Mouse (Mus musculus) MEL (cell line): Measurements from ENCODE around the gene Vgll4. TPM values are rescaled to one million over a fixed set of nuclear protein-coding genes. Genes with fewer than 3 reads are reported as not detected.

Experiments used
- DNase-seq: peaks from one replicate; pipeline ENCODE4 v3.0.0; 2011; ENCODE audit warnings: low read depth, low spot score
- H3K27ac ChIP-seq: 2 replicates; pipeline ENCODE4 v1.5.1; 2012; ENCODE audit warnings: low read depth, mild to moderate bottlenecking, control low read depth, low read length, moderate library complexity; ENCODE audit not compliant: control insufficient read depth
- H3K27me3 ChIP-seq, 2 experiments: fragments of 150-350 bp in 1 of 2; sonication (generic) in 1 of 2; 2 replicates each; pipeline ENCODE4 v1.6.1; 2012; ENCODE audit warnings: low read length in 2 of 2, mild to moderate bottlenecking in 2 of 2, improper control_type of control experiment in 1 of 2, moderate library complexity in 1 of 2; ENCODE audit not compliant: insufficient read depth in 2 of 2, control insufficient read depth in 1 of 2
- H3K36me3 ChIP-seq, 2 experiments: 2 replicates each; pipeline ENCODE4 v1.6.1; 2012 to 2014; ENCODE audit warnings: low read length in 2 of 2, improper control_type of control experiment in 1 of 2, inconsistent platforms in 1 of 2, mild to moderate bottlenecking in 1 of 2; ENCODE audit not compliant: insufficient read depth in 2 of 2, control insufficient read depth in 1 of 2
- H3K4me1 ChIP-seq, 2 experiments: fragments of 150-350 bp in 1 of 2; sonication (generic) in 1 of 2; 2 replicates each; pipeline ENCODE4 v1.6.1; 2012; ENCODE audit warnings: low read length in 2 of 2, improper control_type of control experiment in 1 of 2, mild to moderate bottlenecking in 1 of 2; ENCODE audit not compliant: insufficient read depth in 2 of 2, control insufficient read depth in 1 of 2
- H3K4me3 ChIP-seq, 2 experiments: fragments of 150-350 bp in 1 of 2; sonication (generic) in 1 of 2; 2 replicates each; pipeline ENCODE4 v1.5.1; 2012; ENCODE audit warnings: low read depth in 2 of 2, low read length in 2 of 2, mild to moderate bottlenecking in 2 of 2, moderate library complexity in 2 of 2, control low read depth in 1 of 2, improper control_type of control experiment in 1 of 2; ENCODE audit not compliant: control insufficient read depth in 1 of 2, insufficient read depth in 1 of 2
- H3K79me2 ChIP-seq: 2 replicates; pipeline ENCODE4 v1.6.1; 2012; ENCODE audit warnings: mild to moderate bottlenecking, low read length, moderate library complexity; ENCODE audit not compliant: control insufficient read depth, poor library complexity, insufficient read depth
- H3K9ac ChIP-seq: 2 replicates; pipeline ENCODE4 v1.6.1; 2012; ENCODE audit warnings: low read depth, mild to moderate bottlenecking, control low read depth, low read length, moderate library complexity; ENCODE audit not compliant: control insufficient read depth, poor library complexity, severe bottlenecking
- H3K9me3 ChIP-seq: fragments of 150-350 bp; sonication (generic); replicated peaks from 2 replicates; pipeline ENCODE4 v1.6.1; 2012; ENCODE audit warnings: mild to moderate bottlenecking, low read length, improper control_type of control experiment, moderate library complexity; ENCODE audit not compliant: insufficient read depth
- BHLHE40 ChIP-seq: IDR thresholded peaks from 2 replicates; pipeline ENCODE4 v1.6.1; 2012; ENCODE audit warnings: low read depth, mild to moderate bottlenecking, inconsistent platforms, low read length, improper control_type of control experiment, borderline replicate concordance
- CHD1 ChIP-seq: IDR thresholded peaks from 2 replicates; pipeline ENCODE4 v1.6.1; 2012; ENCODE audit warnings: low read depth, mild to moderate bottlenecking, inconsistent platforms, low read length, improper control_type of control experiment
- ELF1 ChIP-seq: IDR thresholded peaks from 2 replicates; pipeline ENCODE4 v1.6.1; 2014; ENCODE audit warnings: low read depth, mild to moderate bottlenecking, inconsistent platforms, low read length, improper control_type of control experiment, moderate library complexity
- HCFC1 ChIP-seq: IDR thresholded peaks from 2 replicates; pipeline ENCODE4 v1.6.1; 2012; ENCODE audit warnings: low read depth, mild to moderate bottlenecking, inconsistent platforms, low read length, improper control_type of control experiment, moderate library complexity
- KAT2A ChIP-seq: conservative IDR thresholded peaks from 2 replicates; pipeline ENCODE4 v1.6.1; 2012; ENCODE audit warnings: low read depth, low read length, improper control_type of control experiment, inconsistent platforms
- MAFK ChIP-seq: IDR thresholded peaks from 2 replicates; pipeline ENCODE4 v1.6.1; 2011; ENCODE audit warnings: low read depth, mild to moderate bottlenecking, low read length, improper control_type of control experiment, borderline replicate concordance
- MEF2A ChIP-seq: IDR thresholded peaks from 2 replicates; pipeline ENCODE4 v1.6.1; 2014; ENCODE audit warnings: low read depth, mild to moderate bottlenecking, inconsistent platforms, low read length, improper control_type of control experiment; ENCODE audit not compliant: poor library complexity, insufficient replicate concordance, severe bottlenecking; ENCODE audit errors: extremely low read depth
- MYC ChIP-seq: IDR thresholded peaks from 2 replicates; pipeline ENCODE4 v1.6.1; 2011; ENCODE audit warnings: low read depth, mild to moderate bottlenecking, low read length, improper control_type of control experiment, moderate library complexity
- NELFE ChIP-seq: IDR thresholded peaks from 2 replicates; pipeline ENCODE4 v1.6.1; 2011; ENCODE audit warnings: low read depth, low read length, improper control_type of control experiment
- NRF1 ChIP-seq: IDR thresholded peaks from 2 replicates; pipeline ENCODE4 v1.6.1; 2014; ENCODE audit warnings: low read depth, mild to moderate bottlenecking, inconsistent platforms, low read length, improper control_type of control experiment, moderate library complexity; ENCODE audit not compliant: poor library complexity, insufficient read depth, severe bottlenecking
- POLR2A ChIP-seq, 2 experiments: IDR thresholded peaks; 2 replicates each; pipeline ENCODE4 v1.6.1; 2011 to 2012; ENCODE audit warnings: low read length in 2 of 2, mild to moderate bottlenecking in 2 of 2, control low read depth in 1 of 2, improper control_type of control experiment in 1 of 2, low read depth in 1 of 2, moderate library complexity in 1 of 2; ENCODE audit not compliant: control insufficient read depth in 1 of 2, insufficient read depth in 1 of 2, poor library complexity in 1 of 2
- TAL1 ChIP-seq: IDR thresholded peaks from 2 replicates; pipeline ENCODE4 v1.6.1; 2012; ENCODE audit warnings: mild to moderate bottlenecking, inconsistent platforms, low read length, moderate library complexity, mixed read lengths
- TBP ChIP-seq: IDR thresholded peaks from 2 replicates; pipeline ENCODE4 v1.8.0; 2011; ENCODE audit warnings: low read depth, low read length, improper control_type of control experiment
- USF1 ChIP-seq: IDR thresholded peaks from 2 replicates; pipeline ENCODE4 v1.6.1; 2014; ENCODE audit warnings: low read depth, mild to moderate bottlenecking, inconsistent platforms, low read length, improper control_type of control experiment, moderate library complexity
- USF2 ChIP-seq, 2 experiments: IDR thresholded peaks; 2 replicates each; pipeline ENCODE4 v1.6.1; 2011 to 2012; ENCODE audit warnings: improper control_type of control experiment in 2 of 2, low read length in 2 of 2, borderline replicate concordance in 1 of 2, inconsistent platforms in 1 of 2, low read depth in 1 of 2, mild to moderate bottlenecking in 1 of 2; ENCODE audit not compliant: insufficient read depth in 1 of 2
- ZMIZ1 ChIP-seq: IDR thresholded peaks from 2 replicates; pipeline ENCODE4 v1.6.1; 2012; ENCODE audit warnings: low read depth, mild to moderate bottlenecking, inconsistent platforms, low read length, improper control_type of control experiment, moderate library complexity
- polyA plus RNA-seq, 2 experiments: library from polyadenylated mRNA; stranded (reverse) in 1 of 2; unstranded in 1 of 2; fragments of >175 nt in 1 of 2; fragments of >200 nt in 1 of 2; gene quantifications; 2 replicates each; pipeline versions ENCODE4 v1.2.1 to v1.2.4; 2012; ENCODE audit warnings: low replicate concordance in 2 of 2, low read depth in 1 of 2; ENCODE audit not compliant: insufficient read length in 2 of 2, insufficient read depth in 1 of 2, missing spikeins in 1 of 2
- total RNA-seq: library from RNA; depleted of rRNA; stranded (reverse); fragments of 300-350 nt; gene quantifications from 2 replicates; pipeline ENCODE4 v1.2.3, GENCODE M21; 2012

Vgll4 gene
- total and polyA plus RNA-seq, 3 experiments: 18.1 to 21.5 TPM; not detected in 1

GRCm38 (mm10) chr6:114829660-114830438, 139.9 kb downstream of the Vgll4 start:
- no peak overlapping the region for H3K4me3 ChIP-seq
- no peak for TF ChIP-seq KAT2A
- TF ChIP-seq MYC: no peak
- no peak for TF ChIP-seq ELF1
- no peak for TF ChIP-seq NRF1
- TF ChIP-seq USF2 (IDR thresholded peaks at IDR 0.05; ENCODE audit: borderline replicate concordance in 1 of 2, insufficient read depth in 1 of 2, low read depth in 1 of 2, low read length in 2 of 2): no peak
- no peak for TF ChIP-seq USF1
- TF ChIP-seq CHD1: no peak
- TF ChIP-seq MAFK: no peak
- TF ChIP-seq BHLHE40: no peak
- TF ChIP-seq HCFC1: no peak
- no peak for TF ChIP-seq TAL1
- TF ChIP-seq ZMIZ1: no peak
- no peak for TF ChIP-seq MEF2A
- TF ChIP-seq POLR2A (IDR thresholded peaks at IDR 0.05; ENCODE audit: control insufficient read depth in 1 of 2, insufficient read depth in 1 of 2, low read depth in 1 of 2, low read length in 2 of 2, poor library complexity in 1 of 2): no peak
- TF ChIP-seq, all 39 proteins: peak for 0
- H3K79me2 ChIP-seq: no peaks in the 10 kb centered on the region
- peaks cover 0 to 11% of the 10 kb centered on the region in 2 experiments; a peak in 2 of 4 replicates for H3K36me3 ChIP-seq
- H3K9ac ChIP-seq: no peak overlapping the region
- no peak overlapping the region for H3K27ac ChIP-seq
- no peaks in the 10 kb centered on the region for H3K27me3 ChIP-seq
- H3K4me1 ChIP-seq: peaks cover 0 to 6% of the 10 kb centered on the region in 2 experiments; a peak in 3 of 4 replicates
- DNase-seq: no peak
- H3K9me3 ChIP-seq: no peaks in the 10 kb centered on the region

DNA sequence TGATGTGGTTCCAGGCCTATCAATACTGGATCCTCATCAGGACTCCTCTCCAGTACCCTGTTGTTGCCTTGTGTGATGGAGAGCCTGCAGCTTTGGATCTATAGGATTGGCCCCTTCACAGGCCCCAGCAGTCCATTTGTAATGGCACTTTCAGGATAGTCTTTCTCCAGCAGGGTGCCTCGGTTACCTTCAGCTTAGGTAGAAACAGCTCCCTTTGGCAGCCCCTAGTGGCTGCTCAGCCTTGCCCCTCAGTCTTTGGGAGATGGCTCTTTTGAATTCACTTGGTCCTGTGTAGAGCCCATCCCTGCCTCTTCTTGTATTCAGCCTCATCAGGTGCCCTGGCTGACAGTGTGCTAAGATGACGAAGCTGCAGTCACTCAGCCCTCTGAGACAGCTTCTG, 142.9 kb downstream of the Vgll4 start:
- TF ChIP-seq TBP (no peak), NELFE (no peak)
- Histone ChIP-seq H3K79me2 (no peaks in the 10 kb centered on the region), H3K27me3 (no peaks in the 10 kb centered on the region), H3K4me1 (no peaks in the 10 kb centered on the region; a peak in 1 of 4 replicates), H3K36me3 (peaks cover 0 to 8% of the 10 kb centered on the region in 2 experiments; a peak in 2 of 4 replicates), H3K9ac (no peak overlapping the region), H3K4me3 (no peak overlapping the region), H3K27ac (no peak overlapping the region), H3K9me3 (no peaks in the 10 kb centered on the region)
- DNase-seq: no peak
